Mouse (Mus musculus) limb, embryonic 10.5 days (tissue): ENCODE measurements at regions not wholly inside any gene's neighbourhood (a gene's known extent, or its start where the extent isn't known, plus 50 kb on each side); places are given as distances from the start of the nearest gene placed in this dataset.
A peak's percentile ranks its signal among the peaks of the same experiment; 100 is the strongest.

ENCODE experiments used
- DNase-seq: peaks from one replicate; pipeline ENCODE4 v3.0.0-alpha.2; 2017; ENCODE audit warnings: low spot score
- H3K27ac ChIP-seq: fragments of 300-500 bp; sonication (generic); 2 replicates; pipeline ENCODE4 v1.5.1; 2016; ENCODE audit warnings: mild to moderate bottlenecking
- H3K27me3 ChIP-seq: fragments of 300-500 bp; sonication (generic); 2 replicates; pipeline ENCODE4 v1.6.1; 2016; ENCODE audit warnings: low read depth, mild to moderate bottlenecking; ENCODE audit not compliant: poor library complexity, severe bottlenecking
- H3K36me3 ChIP-seq: fragments of 300-500 bp; sonication (generic); 2 replicates; pipeline ENCODE4 v1.6.1; 2016; ENCODE audit warnings: mild to moderate bottlenecking, moderate library complexity
- H3K4me1 ChIP-seq: fragments of 300-500 bp; sonication (generic); 2 replicates; pipeline ENCODE4 v1.6.1; 2016
- H3K4me3 ChIP-seq: fragments of 300-500 bp; sonication (generic); 2 replicates; pipeline ENCODE4 v1.5.1; 2016; ENCODE audit warnings: mild to moderate bottlenecking, moderate library complexity
- H3K9me3 ChIP-seq: fragments of 300-500 bp; sonication (generic); replicated peaks from 2 replicates; pipeline ENCODE4 v1.6.1; 2016; ENCODE audit warnings: mild to moderate bottlenecking
- WGBS: fragments of 180-500 bp; shearing (Covaris S2); methylation state at CpG from one replicate; pipeline ENCODE4 v1.1.7; 2016; 5-methylcytosine and 5-hydroxymethylcytosine counted together

DNA sequence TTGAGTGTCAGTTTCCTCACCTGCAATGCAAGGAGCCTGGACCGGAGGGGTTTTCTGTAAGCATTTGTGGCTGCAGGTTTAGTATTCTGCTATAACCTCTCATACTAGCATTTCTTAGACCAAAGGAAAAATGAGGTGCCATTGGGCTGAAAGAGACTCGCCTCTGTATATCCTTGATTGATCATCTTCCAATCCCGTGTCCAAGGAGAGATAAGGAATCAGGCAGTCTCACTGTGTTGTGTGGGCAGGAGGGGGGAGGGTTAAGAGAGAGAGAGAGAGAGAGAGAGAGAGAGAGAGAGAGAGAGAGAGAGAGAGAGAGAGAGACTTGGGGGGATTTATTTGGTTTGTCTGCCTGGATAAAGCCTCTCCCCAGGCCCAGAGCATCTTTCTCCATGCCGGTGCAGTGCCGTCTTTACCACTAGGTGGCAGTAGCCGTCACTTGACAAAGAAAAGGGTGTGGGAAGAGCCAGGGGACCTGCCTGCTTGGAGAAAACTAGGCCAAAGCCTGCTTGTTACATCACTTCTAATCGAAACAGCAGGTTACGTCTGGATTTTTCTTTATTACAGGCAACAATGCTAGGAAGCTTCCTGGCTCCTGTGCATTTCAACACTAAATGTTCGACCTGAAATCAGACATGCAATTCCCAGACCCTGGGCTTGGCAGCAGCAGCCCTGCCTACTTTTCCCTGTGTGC, 56.1 kb upstream of the Ces5a start:
- no peaks in the 10 kb centered on the region for H3K4me1 ChIP-seq
- H3K27ac ChIP-seq: no peak overlapping the region
- H3K4me3 ChIP-seq: no peak overlapping the region
- H3K36me3 ChIP-seq: no peaks in the 10 kb centered on the region
- 36% methylated on average over 9 of the region's 9 CpGs for WGBS
- no peaks in the 10 kb centered on the region for H3K27me3 ChIP-seq
- DNase-seq: peak; percentile 86
- H3K9me3 ChIP-seq: no peaks in the 10 kb centered on the region

GRCm38 (mm10) chr8:93592302-93592651, 56.6 kb upstream of the Ces5a start:
- DNase-seq: no peak
- 31% methylated on average over 3 of the region's 3 CpGs for WGBS

GRCm38 (mm10) chr8:93598613-93599121, 63.0 kb upstream of the Ces5a start:
- Histone ChIP-seq H3K4me1 (no peaks in the 10 kb centered on the region), H3K36me3 (no peaks in the 10 kb centered on the region), H3K27ac (no peak overlapping the region), H3K9me3 (no peaks in the 10 kb centered on the region), H3K4me3 (no peak overlapping the region), H3K27me3 (no peaks in the 10 kb centered on the region)
- no peak for DNase-seq
- WGBS: 21% methylated on average over 11 of the region's 11 CpGs

More at GRCm38 (mm10) chr8:93592302-93592651, 56.6 kb upstream of the Ces5a start:
- Histone ChIP-seq H3K27ac (no peak overlapping the region), H3K9me3 (no peaks in the 10 kb centered on the region), H3K4me1 (no peaks in the 10 kb centered on the region), H3K27me3 (no peaks in the 10 kb centered on the region), H3K4me3 (no peak overlapping the region), H3K36me3 (no peaks in the 10 kb centered on the region)

DNA sequence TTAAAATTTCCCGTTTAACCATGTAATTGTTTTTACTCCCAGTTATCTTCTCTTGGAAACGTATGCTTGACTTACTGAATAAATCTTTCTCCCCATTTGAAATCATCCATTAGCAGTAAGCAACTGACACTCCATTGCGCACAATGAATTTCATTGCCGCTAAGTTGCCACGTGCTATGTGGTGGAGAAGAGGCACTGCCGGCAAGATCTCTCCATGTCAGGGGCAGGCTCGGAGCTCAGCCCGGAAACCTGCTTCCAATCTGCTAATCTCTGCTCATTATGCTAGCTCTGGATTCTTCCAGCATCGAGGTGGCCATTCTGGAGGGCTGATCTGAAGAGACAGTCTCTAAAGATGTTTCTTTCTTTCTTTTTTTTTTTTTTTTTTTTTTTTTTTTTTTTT, 63.7 kb upstream of the Ces5a start:
- H3K36me3 ChIP-seq: no peaks in the 10 kb centered on the region
- H3K9me3 ChIP-seq: no peaks in the 10 kb centered on the region
- H3K27ac ChIP-seq: no peak overlapping the region
- 74% methylated on average over 9 of the region's 9 CpGs for WGBS
- DNase-seq: no peak
- H3K4me1 ChIP-seq: no peaks in the 10 kb centered on the region
- H3K27me3 ChIP-seq: no peaks in the 10 kb centered on the region
- no peak overlapping the region for H3K4me3 ChIP-seq

DNA sequence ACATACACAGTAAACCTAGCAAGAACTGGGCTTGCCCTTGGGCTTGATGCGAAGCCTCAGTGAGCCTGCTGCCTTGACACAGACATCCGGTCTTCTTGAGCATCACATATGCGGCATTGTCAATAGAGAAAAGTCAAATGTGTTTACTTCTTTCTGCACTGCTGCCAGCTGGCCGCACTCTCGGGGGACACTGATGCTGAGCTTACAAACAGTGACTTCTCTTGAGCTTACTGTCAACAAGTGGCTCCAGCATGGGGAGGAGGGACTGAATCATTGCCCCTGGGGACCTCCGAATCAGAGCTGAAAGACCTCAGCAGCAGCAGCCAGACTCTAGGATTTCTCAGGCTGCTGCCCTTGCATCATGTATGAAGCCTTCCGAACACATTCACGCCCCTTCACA, 64.1 kb upstream of the Ces5a start:
- 64% methylated on average over 8 of the region's 8 CpGs for WGBS
- DNase-seq: no peak

DNA sequence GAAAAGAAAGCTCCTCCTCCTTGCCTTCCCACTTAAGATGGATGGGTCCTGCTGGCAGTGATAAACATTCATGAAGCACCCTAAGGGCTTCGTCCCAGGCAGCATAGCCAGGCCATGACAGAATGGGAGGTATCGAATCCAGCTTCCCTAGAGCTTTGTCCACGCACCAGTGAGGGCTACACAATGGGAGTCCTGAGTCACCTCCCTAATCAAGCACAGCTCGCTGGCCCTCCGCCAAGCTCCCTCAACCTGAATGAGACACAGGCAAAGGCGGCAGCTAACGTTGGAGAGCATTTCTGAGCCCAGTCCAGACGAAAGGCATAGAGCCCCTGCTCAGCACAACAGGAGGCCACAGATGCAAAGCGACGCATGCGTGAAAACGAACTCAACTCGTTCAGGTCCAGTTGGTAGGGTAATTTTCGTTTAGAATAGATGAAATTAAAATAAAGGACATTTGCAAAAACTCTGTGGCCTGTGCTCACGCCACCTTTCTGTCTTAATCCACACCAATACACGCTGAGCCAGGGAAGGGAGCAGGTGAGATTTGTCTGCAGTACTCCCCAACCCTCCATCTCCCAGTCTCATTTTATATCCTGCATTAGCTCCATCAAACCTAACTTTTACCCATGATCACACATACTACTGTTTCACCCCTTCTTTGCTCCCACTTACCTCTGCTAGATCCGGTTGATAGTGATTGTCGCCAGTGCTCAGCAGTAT, 91.3 kb upstream of the Ces5a start:
- H3K4me3 ChIP-seq: no peak overlapping the region
- H3K27ac ChIP-seq: no peak overlapping the region
- H3K27me3 ChIP-seq: no peaks in the 10 kb centered on the region
- no peaks in the 10 kb centered on the region for H3K36me3 ChIP-seq
- DNase-seq: peak; percentile 37
- peaks cover 5% of the 10 kb centered on the region; the same call in 1 of the 2 replicates for H3K4me1 ChIP-seq
- WGBS: 38% methylated on average over 18 of the region's 18 CpGs
- H3K9me3 ChIP-seq: no peaks in the 10 kb centered on the region

More for the DNA sequence above, 64.1 kb upstream of the Ces5a start:
- H3K27me3 ChIP-seq: no peaks in the 10 kb centered on the region
- H3K4me3 ChIP-seq: no peak overlapping the region
- H3K27ac ChIP-seq: no peak overlapping the region
- no peaks in the 10 kb centered on the region for H3K4me1 ChIP-seq
- H3K36me3 ChIP-seq: no peaks in the 10 kb centered on the region
- no peaks in the 10 kb centered on the region for H3K9me3 ChIP-seq

DNA sequence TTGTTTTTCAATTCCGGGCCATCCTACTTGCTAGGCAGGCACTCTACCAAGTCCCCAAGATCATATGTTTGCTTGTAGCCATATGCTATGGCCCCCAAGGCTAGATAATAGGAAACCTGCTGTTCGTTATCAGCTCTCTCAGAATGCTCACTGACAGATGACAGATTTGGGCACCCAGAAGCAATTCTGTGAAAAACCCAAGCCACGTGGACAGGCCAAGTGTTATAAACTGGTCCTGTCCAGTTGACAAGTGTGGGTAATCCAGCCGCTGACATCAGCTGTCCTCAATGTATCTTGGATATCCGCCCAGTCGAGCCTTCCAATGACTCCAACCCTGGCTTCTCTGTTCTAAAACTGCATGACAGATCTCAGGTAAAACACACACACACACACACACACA, 92.0 kb upstream of the Ces5a start:
- Histone ChIP-seq H3K27me3 (no peaks in the 10 kb centered on the region), H3K4me3 (no peak overlapping the region), H3K27ac (no peak overlapping the region), H3K9me3 (no peaks in the 10 kb centered on the region), H3K36me3 (no peaks in the 10 kb centered on the region), H3K4me1 (peaks cover 5% of the 10 kb centered on the region; the same call in 1 of the 2 replicates)
- no peak for DNase-seq
- 71% methylated on average over 6 of the region's 6 CpGs for WGBS

- WGBS: 84% methylated on average over 8 of the region's 8 CpGs
- no peak for DNase-seq
- Histone ChIP-seq H3K27ac (no peak overlapping the region), H3K4me3 (no peak overlapping the region), H3K27me3 (no peaks in the 10 kb centered on the region), H3K36me3 (no peaks in the 10 kb centered on the region), H3K4me1 (no peaks in the 10 kb centered on the region), H3K9me3 (no peaks in the 10 kb centered on the region)
These were observed 97.3 kb upstream of the Ces5a start for GRCm38 (mm10) chr8:93632896-93633295.

- H3K4me3 ChIP-seq: no peak overlapping the region
- H3K9me3 ChIP-seq: no peaks in the 10 kb centered on the region
- H3K27ac ChIP-seq: no peak overlapping the region
- WGBS: 60% methylated on average over 2 of the region's 2 CpGs
- no peaks in the 10 kb centered on the region for H3K4me1 ChIP-seq
- no peaks in the 10 kb centered on the region for H3K36me3 ChIP-seq
- no peak for DNase-seq
- no peaks in the 10 kb centered on the region for H3K27me3 ChIP-seq
These were observed 107.1 kb upstream of the Ces5a start for GRCm38 (mm10) chr8:93642770-93643169.

DNA sequence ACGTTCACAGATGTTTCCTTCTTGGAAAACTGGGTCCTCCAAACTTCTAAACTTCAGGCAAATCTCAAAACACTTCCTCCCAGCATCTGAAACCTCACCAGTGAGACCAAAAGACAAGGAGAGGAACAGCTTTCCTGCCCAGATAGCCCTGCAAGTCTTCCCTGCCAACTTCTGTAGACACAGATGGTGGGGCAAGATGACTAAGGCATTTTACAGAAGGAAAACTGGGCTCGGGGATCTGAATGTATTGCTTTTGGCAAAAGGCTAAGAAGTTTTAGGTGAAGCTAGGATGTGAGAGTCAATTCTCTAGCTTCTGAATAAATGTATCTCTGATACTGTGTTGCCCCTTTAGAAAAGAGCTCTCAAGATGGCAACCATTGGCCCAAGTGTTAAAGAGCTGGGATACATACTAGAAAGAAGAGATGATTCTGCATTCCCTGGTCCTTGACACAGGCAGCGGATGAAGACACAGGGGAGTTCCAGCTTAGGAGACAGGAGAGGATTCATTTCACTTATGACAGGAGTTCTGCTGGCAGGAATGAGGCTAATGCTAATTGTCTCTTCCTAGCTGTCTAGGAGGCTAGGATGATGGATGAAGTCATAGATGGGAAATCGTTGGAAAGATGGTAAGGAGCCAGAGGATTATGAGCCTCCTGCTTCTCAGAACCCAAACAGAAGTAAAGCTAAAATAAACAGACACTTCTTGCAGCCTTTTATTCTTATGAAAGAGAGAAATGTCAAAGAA, 108.0 kb upstream of the Ces5a start:
- Histone ChIP-seq H3K27me3 (no peaks in the 10 kb centered on the region), H3K4me1 (no peaks in the 10 kb centered on the region), H3K9me3 (no peaks in the 10 kb centered on the region), H3K4me3 (no peak overlapping the region), H3K27ac (no peak overlapping the region), H3K36me3 (no peaks in the 10 kb centered on the region)
- WGBS: 88% methylated on average over 4 of the region's 4 CpGs
- DNase-seq: no peak

DNA sequence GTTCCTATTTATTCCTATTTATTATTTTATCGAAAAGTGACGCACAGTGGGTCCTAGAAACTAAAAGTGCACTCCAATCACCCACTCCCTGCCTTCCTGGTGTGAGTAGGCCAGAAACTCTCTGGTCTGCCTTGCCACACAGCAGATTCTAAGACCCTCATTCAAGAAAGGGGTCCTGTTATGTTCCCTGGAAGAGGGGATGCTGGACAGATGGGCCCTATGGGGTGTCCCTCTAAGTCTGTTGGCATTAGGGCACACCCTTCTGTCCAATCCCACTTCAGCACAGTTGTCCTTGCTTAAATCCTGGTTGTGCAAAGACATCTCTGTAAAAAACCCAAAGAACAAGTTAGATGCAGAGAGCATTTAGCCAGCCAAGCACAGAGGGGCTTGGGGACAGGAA, 117.8 kb upstream of the Ces5a start:
- Histone ChIP-seq H3K27me3 (no peaks in the 10 kb centered on the region), H3K9me3 (no peaks in the 10 kb centered on the region), H3K36me3 (no peaks in the 10 kb centered on the region), H3K4me1 (no peaks in the 10 kb centered on the region), H3K4me3 (no peak overlapping the region), H3K27ac (no peak overlapping the region)
- DNase-seq: no peak
- WGBS: 92% methylated on average over 2 of the region's 2 CpGs

GRCm38 (mm10) chr8:93653913-93654705, 118.5 kb upstream of the Ces5a start:
- WGBS: 80% methylated on average over 14 of the region's 14 CpGs
- Histone ChIP-seq H3K9me3 (no peaks in the 10 kb centered on the region), H3K27me3 (no peaks in the 10 kb centered on the region), H3K36me3 (no peaks in the 10 kb centered on the region), H3K4me1 (no peaks in the 10 kb centered on the region), H3K4me3 (no peak overlapping the region), H3K27ac (no peak overlapping the region)
- no peak for DNase-seq
